Mouse (Mus musculus): ENCODE data around the gene Alg3. TPM values are rescaled to one million over a fixed set of nuclear protein-coding genes. Genes with fewer than 3 reads are reported as not detected.

The Alg3 gene
- total RNA-seq, 1 experiment from 2014 or later, result 6.5 TPM

GRCm38 (mm10) chr16:20619541-20620398 lies 8.2 kb upstream of the Alg3 start:
- ATAC-seq (ENCODE audit: extremely low read depth, insufficient number of reproducible peaks, low FRiP score, poor library complexity, severe bottlenecking), result no peak

- peak; percentile 72 for ATAC-seq (ENCODE audit: extremely low read depth, insufficient number of reproducible peaks, low FRiP score, poor library complexity, severe bottlenecking)
These were observed 806 bp downstream of the Alg3 start for GRCm38 (mm10) chr16:20610501-20611356.

- ATAC-seq (ENCODE audit: extremely low read depth, insufficient number of reproducible peaks, low FRiP score, poor library complexity, severe bottlenecking), result no peak
These were observed 6.8 kb downstream of the Alg3 start for GRCm38 (mm10) chr16:20604705-20605104.

- no peak for ATAC-seq (ENCODE audit: extremely low read depth, insufficient number of reproducible peaks, low FRiP score, poor library complexity, severe bottlenecking)
These were observed 11.0 kb downstream of the Alg3 start for GRCm38 (mm10) chr16:20600511-20600910.

GRCm38 (mm10) chr16:20596687-20597441 lies 14.7 kb downstream of the Alg3 start:
- no peak for ATAC-seq (ENCODE audit: extremely low read depth, insufficient number of reproducible peaks, low FRiP score, poor library complexity, severe bottlenecking)

GRCm38 (mm10) chr16:20595737-20596136 lies 15.8 kb downstream of the Alg3 start:
- no peak for ATAC-seq (ENCODE audit: extremely low read depth, insufficient number of reproducible peaks, low FRiP score, poor library complexity, severe bottlenecking)

GRCm38 (mm10) chr16:20595060-20595673 lies 16.4 kb downstream of the Alg3 start:
- ATAC-seq (ENCODE audit: extremely low read depth, insufficient number of reproducible peaks, low FRiP score, poor library complexity, severe bottlenecking), result no peak

GRCm38 (mm10) chr16:20591076-20591705 lies 20.3 kb downstream of the Alg3 start:
- ATAC-seq (ENCODE audit: extremely low read depth, insufficient number of reproducible peaks, low FRiP score, poor library complexity, severe bottlenecking), result no peak

GRCm38 (mm10) chr16:20590680-20591038 lies 20.9 kb downstream of the Alg3 start:
- ATAC-seq (ENCODE audit: extremely low read depth, insufficient number of reproducible peaks, low FRiP score, poor library complexity, severe bottlenecking), result no peak

GRCm38 (mm10) chr16:20589939-20590679 lies 21.4 kb downstream of the Alg3 start:
- no peak for ATAC-seq (ENCODE audit: extremely low read depth, insufficient number of reproducible peaks, low FRiP score, poor library complexity, severe bottlenecking)

GRCm38 (mm10) chr16:20589366-20589938 lies 22.1 kb downstream of the Alg3 start, which contains the start of gene Vwa5b2:
TSS of gene Vwa5b2 (plus strand) at chr16:20589471.
- no peak for ATAC-seq (ENCODE audit: extremely low read depth, insufficient number of reproducible peaks, low FRiP score, poor library complexity, severe bottlenecking)

GRCm38 (mm10) chr16:20565075-20565474 lies 46.5 kb downstream of the Alg3 start:
- ATAC-seq (ENCODE audit: extremely low read depth, insufficient number of reproducible peaks, low FRiP score, poor library complexity, severe bottlenecking), result no peak

GRCm38 (mm10) chr16:20557381-20557780 lies 54.2 kb downstream of the Alg3 start:
- ATAC-seq (ENCODE audit: extremely low read depth, insufficient number of reproducible peaks, low FRiP score, poor library complexity, severe bottlenecking), result no peak

Other genes with a start within 250 kb of the Alg3 start
- 23.8 and 24.0 TPM in 2 replicates for gene Abcc5, start 185.3 kb downstream of the Alg3 start, total RNA-seq (2017)
- 47.6 and 49.8 TPM in 2 replicates for gene Eif2b5, start 112.9 kb downstream of the Alg3 start, total RNA-seq (2017)
- gene Dvl3, start 94.8 kb downstream of the Alg3 start, total RNA-seq (2017), result 7.1 and 8.8 TPM in 2 replicates
- 176 and 177 TPM in 2 replicates for gene Ap2m1, start 76.3 kb downstream of the Alg3 start, total RNA-seq (2017)
- gene Abcf3, start 63.2 kb downstream of the Alg3 start, total RNA-seq (2017), result 121 and 129 TPM in 2 replicates
- not detected in 2 replicates for gene Vwa5b2, start 22.3 kb downstream of the Alg3 start, total RNA-seq (2017)
- gene Eef1akmt4, start 142 bp downstream of the Alg3 start, total RNA-seq (2017), result 0.35 and 1.2 TPM in 2 replicates
- gene Gm49333, start 125 bp downstream of the Alg3 start, total RNA-seq (2017), result not detected in 2 replicates
- not detected in 2 replicates for gene Camk2n2, start 9.6 kb upstream of the Alg3 start, total RNA-seq (2017)
- gene Ece2, start 18.1 kb upstream of the Alg3 start, total RNA-seq (2017), result not detected in 2 replicates
- gene Psmd2, start 39.9 kb upstream of the Alg3 start, total RNA-seq (2017), result 81.6 and 82.6 TPM in 2 replicates
- gene Eif4g1, start 56.6 kb upstream of the Alg3 start, total RNA-seq (2017), result 148 and 172 TPM in 2 replicates
- 0.61 TPM in 1 of 2 replicates, not detected in the other for gene Fam131a, start 81.5 kb upstream of the Alg3 start, total RNA-seq (2017)
- 14.7 and 21.9 TPM in 2 replicates for gene Polr2h, start 105.9 kb upstream of the Alg3 start, total RNA-seq (2017)
- 2.7 and 4.2 TPM in 2 replicates for gene Clcn2, start 106.0 kb upstream of the Alg3 start, total RNA-seq (2017)
- not detected in 2 replicates for gene Chrd, start 121.4 kb upstream of the Alg3 start, total RNA-seq (2017)
- not detected in 2 replicates for gene Thpo, start 122.8 kb upstream of the Alg3 start, total RNA-seq (2017)